Mouse (Mus musculus) MEL (cell line): ENCODE measurements around the gene Hist1h3b. TPM values are rescaled to one million over a fixed set of nuclear protein-coding genes. Genes with fewer than 3 reads are reported as not detected.

ENCODE experiments used
- DNase-seq: peaks from one replicate; pipeline ENCODE4 v3.0.0; 2011; ENCODE audit warnings: low read depth, low spot score
- H3K27ac ChIP-seq: 2 replicates; pipeline ENCODE4 v1.5.1; 2012; ENCODE audit warnings: low read depth, mild to moderate bottlenecking, control low read depth, low read length, moderate library complexity; ENCODE audit not compliant: control insufficient read depth
- H3K27me3 ChIP-seq, 2 experiments: fragments of 150-350 bp in 1 of 2; sonication (generic) in 1 of 2; 2 replicates each; pipeline ENCODE4 v1.6.1; 2012; ENCODE audit warnings: low read length in 2 of 2, mild to moderate bottlenecking in 2 of 2, improper control_type of control experiment in 1 of 2, moderate library complexity in 1 of 2; ENCODE audit not compliant: insufficient read depth in 2 of 2, control insufficient read depth in 1 of 2
- H3K36me3 ChIP-seq, 2 experiments: 2 replicates each; pipeline ENCODE4 v1.6.1; 2012 to 2014; ENCODE audit warnings: low read length in 2 of 2, improper control_type of control experiment in 1 of 2, inconsistent platforms in 1 of 2, mild to moderate bottlenecking in 1 of 2; ENCODE audit not compliant: insufficient read depth in 2 of 2, control insufficient read depth in 1 of 2
- H3K4me1 ChIP-seq, 2 experiments: fragments of 150-350 bp in 1 of 2; sonication (generic) in 1 of 2; 2 replicates each; pipeline ENCODE4 v1.6.1; 2012; ENCODE audit warnings: low read length in 2 of 2, improper control_type of control experiment in 1 of 2, mild to moderate bottlenecking in 1 of 2; ENCODE audit not compliant: insufficient read depth in 2 of 2, control insufficient read depth in 1 of 2
- H3K4me3 ChIP-seq, 2 experiments: fragments of 150-350 bp in 1 of 2; sonication (generic) in 1 of 2; 2 replicates each; pipeline ENCODE4 v1.5.1; 2012; ENCODE audit warnings: low read depth in 2 of 2, low read length in 2 of 2, mild to moderate bottlenecking in 2 of 2, moderate library complexity in 2 of 2, control low read depth in 1 of 2, improper control_type of control experiment in 1 of 2; ENCODE audit not compliant: control insufficient read depth in 1 of 2, insufficient read depth in 1 of 2
- H3K79me2 ChIP-seq: 2 replicates; pipeline ENCODE4 v1.6.1; 2012; ENCODE audit warnings: mild to moderate bottlenecking, low read length, moderate library complexity; ENCODE audit not compliant: control insufficient read depth, poor library complexity, insufficient read depth
- H3K9ac ChIP-seq: 2 replicates; pipeline ENCODE4 v1.6.1; 2012; ENCODE audit warnings: low read depth, mild to moderate bottlenecking, control low read depth, low read length, moderate library complexity; ENCODE audit not compliant: control insufficient read depth, poor library complexity, severe bottlenecking
- H3K9me3 ChIP-seq: fragments of 150-350 bp; sonication (generic); replicated peaks from 2 replicates; pipeline ENCODE4 v1.6.1; 2012; ENCODE audit warnings: mild to moderate bottlenecking, low read length, improper control_type of control experiment, moderate library complexity; ENCODE audit not compliant: insufficient read depth
- CTCF ChIP-seq, 3 experiments: IDR thresholded peaks in 2 of 3; conservative IDR thresholded peaks in 1 of 3; 2 replicates each; pipeline ENCODE4 v1.5.1; 2011 to 2012; ENCODE audit warnings: low read length in 3 of 3, low read depth in 2 of 3, mild to moderate bottlenecking in 2 of 3, improper control_type of control experiment in 1 of 3, inconsistent platforms in 1 of 3, mixed read lengths in 1 of 3, moderate library complexity in 1 of 3; ENCODE audit not compliant: control insufficient read depth in 1 of 3, insufficient read depth in 1 of 3, poor library complexity in 1 of 3, severe bottlenecking in 1 of 3
- GABPA ChIP-seq: IDR thresholded peaks from 2 replicates; pipeline ENCODE4 v1.6.1; 2012; ENCODE audit warnings: low read depth, mild to moderate bottlenecking, inconsistent platforms, low read length, improper control_type of control experiment, moderate library complexity
- GATA1 ChIP-seq: IDR thresholded peaks from 2 replicates; pipeline ENCODE4 v1.6.1; 2011; ENCODE audit warnings: low read depth, low read length, improper control_type of control experiment
- MXI1 ChIP-seq: IDR thresholded peaks from 2 replicates; pipeline ENCODE4 v1.6.1; 2011; ENCODE audit warnings: mild to moderate bottlenecking, low read depth, low read length, improper control_type of control experiment
- MYB ChIP-seq: IDR thresholded peaks from 2 replicates; pipeline ENCODE4 v1.6.1; 2011; ENCODE audit warnings: mild to moderate bottlenecking, low read depth, low read length, improper control_type of control experiment
- NRF1 ChIP-seq: IDR thresholded peaks from 2 replicates; pipeline ENCODE4 v1.6.1; 2014; ENCODE audit warnings: low read depth, mild to moderate bottlenecking, inconsistent platforms, low read length, improper control_type of control experiment, moderate library complexity; ENCODE audit not compliant: poor library complexity, insufficient read depth, severe bottlenecking
- RAD21 ChIP-seq: IDR thresholded peaks from 2 replicates; pipeline ENCODE4 v1.6.1; 2011; ENCODE audit warnings: mild to moderate bottlenecking, low read depth, low read length, improper control_type of control experiment
- TCF12 ChIP-seq: IDR thresholded peaks from 2 replicates; pipeline ENCODE4 v1.6.1; 2014; ENCODE audit warnings: low read depth, mild to moderate bottlenecking, inconsistent platforms, low read length, improper control_type of control experiment, moderate library complexity
- UBTF ChIP-seq: IDR thresholded peaks from 2 replicates; pipeline ENCODE4 v1.6.1; 2012; ENCODE audit warnings: low read depth, mild to moderate bottlenecking, inconsistent platforms, low read length, improper control_type of control experiment, moderate library complexity, borderline replicate concordance; ENCODE audit not compliant: insufficient read depth
- ZNF384 ChIP-seq: IDR thresholded peaks from 2 replicates; pipeline ENCODE4 v1.6.1; 2012; ENCODE audit warnings: low read depth, mild to moderate bottlenecking, inconsistent platforms, low read length, improper control_type of control experiment
- polyA plus RNA-seq, 2 experiments: library from polyadenylated mRNA; stranded (reverse) in 1 of 2; unstranded in 1 of 2; fragments of >175 nt in 1 of 2; fragments of >200 nt in 1 of 2; gene quantifications; 2 replicates each; pipeline versions ENCODE4 v1.2.1 to v1.2.4; 2012; ENCODE audit warnings: low replicate concordance in 2 of 2, low read depth in 1 of 2; ENCODE audit not compliant: insufficient read length in 2 of 2, insufficient read depth in 1 of 2, missing spikeins in 1 of 2
- total RNA-seq: library from RNA; depleted of rRNA; stranded (reverse); fragments of 300-350 nt; gene quantifications from 2 replicates; pipeline ENCODE4 v1.2.3, GENCODE M21; 2012; rRNA removed

The Hist1h3b gene
- total and polyA plus RNA-seq, 3 experiments = 6.6 to 1,725 TPM; not detected in 1

GRCm38 (mm10) chr13:23799405-23799804, 47.3 kb downstream of the Hist1h3b start:
- Histone ChIP-seq H3K27me3 (peaks cover 4 to 8% of the 10 kb centered on the region in 2 experiments), H3K4me3 (no peak overlapping the region), H3K9ac (no peak overlapping the region), H3K79me2 (no peaks in the 10 kb centered on the region), H3K4me1 (no peaks in the 10 kb centered on the region), H3K9me3 (no peaks in the 10 kb centered on the region), H3K36me3 (no peaks in the 10 kb centered on the region), H3K27ac (no peak overlapping the region)
- no peak for DNase-seq
- TF ChIP-seq TCF12 (no peak), MXI1 (no peak), ZNF384 (no peak), UBTF (no peak), RAD21 (no peak), GABPA (no peak), MYB (no peak), CTCF (IDR thresholded peaks at IDR 0.05 in 2 of 3, conservative IDR thresholded peaks at IDR 0.05 in 1 of 3; ENCODE audit: control insufficient read depth in 1 of 3, insufficient read depth in 1 of 3, low read depth in 2 of 3, low read length in 3 of 3, poor library complexity in 1 of 3, severe bottlenecking in 1 of 3) (no peak), GATA1 (no peak), NRF1 (no peak)

Other genes with a start within 250 kb of the Hist1h3b start
Only the 30 nearest of the 37 such genes appear.
- 115 and 134 TPM in 2 replicates for gene Hist1h1d, start 199.0 kb upstream of the Hist1h3b start, total RNA-seq
- gene Hist1h1d, start 199.0 kb upstream of the Hist1h3b start, polyA plus RNA-seq = under 1 TPM in 1 of 2 experiments, not detected in 1; 0.24 TPM
- gene Hist1h3e, start 189.9 kb upstream of the Hist1h3b start, total RNA-seq = 1,049 and 1,400 TPM in 2 replicates
- 1 to 10 TPM in 1 of 2 experiments, not detected in 1; 4.5 TPM for gene Hist1h3e, start 189.9 kb upstream of the Hist1h3b start, polyA plus RNA-seq
- gene Hist1h2ae, start 181.0 kb upstream of the Hist1h3b start, total RNA-seq = 560 and 662 TPM in 2 replicates
- gene Hist1h2ae, start 181.0 kb upstream of the Hist1h3b start, polyA plus RNA-seq = 1 to 10 TPM in 1 of 2 experiments, not detected in 1; 3.3 TPM
- gene Hist1h2bg, start 180.9 kb upstream of the Hist1h3b start, total RNA-seq = 2,580 and 3,348 TPM in 2 replicates
- gene Hist1h2bg, start 180.9 kb upstream of the Hist1h3b start, polyA plus RNA-seq = 10 to 100 TPM in 1 of 2 experiments, not detected in 1; 14.7 TPM
- 1,093 and 1,255 TPM in 2 replicates for gene Hist1h2bf, start 178.1 kb upstream of the Hist1h3b start, total RNA-seq
- 1 to 10 TPM in 1 of 2 experiments, not detected in 1; 2.2 TPM for gene Hist1h2bf, start 178.1 kb upstream of the Hist1h3b start, polyA plus RNA-seq
- 924 and 1,082 TPM in 2 replicates for gene Hist1h2ad, start 177.9 kb upstream of the Hist1h3b start, total RNA-seq
- under 1 TPM in 1 of 2 experiments, not detected in 1; 0.14 TPM for gene Hist1h2ad, start 177.9 kb upstream of the Hist1h3b start, polyA plus RNA-seq
- gene Hist1h3d, start 176.5 kb upstream of the Hist1h3b start, total RNA-seq = 150 and 212 TPM in 2 replicates
- gene Hist1h3d, start 176.5 kb upstream of the Hist1h3b start, polyA plus RNA-seq = 1 to 10 TPM in 1 of 2 experiments, not detected in 1; 1.4 TPM
- 1,889 and 1,922 TPM in 2 replicates for gene Hist1h4d, start 170.7 kb upstream of the Hist1h3b start, total RNA-seq
- gene Hist1h4d, start 170.7 kb upstream of the Hist1h3b start, polyA plus RNA-seq = 10 to 100 TPM in 1 of 2 experiments, not detected in 1; 11.7 TPM
- gene Hist1h2be, start 131.1 kb upstream of the Hist1h3b start, total RNA-seq = 237 and 340 TPM in 2 replicates
- under 1 TPM in 1 of 2 experiments, not detected in 1; 0.49 TPM for gene Hist1h2be, start 131.1 kb upstream of the Hist1h3b start, polyA plus RNA-seq
- gene Hist1h1e, start 129.7 kb upstream of the Hist1h3b start, total RNA-seq = 268 and 340 TPM in 2 replicates
- gene Hist1h1e, start 129.7 kb upstream of the Hist1h3b start, polyA plus RNA-seq = 1 to 10 TPM in 1 of 2 experiments, not detected in 1; 1.6 TPM
- gene Hist1h2ac, start 68.3 kb upstream of the Hist1h3b start, total RNA-seq = 123 and 153 TPM in 2 replicates
- gene Hist1h2ac, start 68.3 kb upstream of the Hist1h3b start, polyA plus RNA-seq = under 1 TPM in 1 of 2 experiments, not detected in 1; 0.15 TPM
- 694 and 982 TPM in 2 replicates for gene Hist1h2bc, start 68.1 kb upstream of the Hist1h3b start, total RNA-seq
- gene Hist1h2bc, start 68.1 kb upstream of the Hist1h3b start, polyA plus RNA-seq = 1 to 10 TPM in 1 of 2 experiments, not detected in 1; 3.1 TPM
- 2.7 and 6.3 TPM in 2 replicates for gene Hist1h1t, start 56.5 kb upstream of the Hist1h3b start, total RNA-seq
- gene Hist1h1t, start 56.5 kb upstream of the Hist1h3b start, polyA plus RNA-seq = not detected
- gene Hist1h4c, start 53.8 kb upstream of the Hist1h3b start, total RNA-seq = 1,967 and 2,008 TPM in 2 replicates
- 1 to 10 TPM in 1 of 2 experiments, not detected in 1; 4.1 TPM for gene Hist1h4c, start 53.8 kb upstream of the Hist1h3b start, polyA plus RNA-seq
- gene Hfe, start 41.4 kb upstream of the Hist1h3b start, total RNA-seq = not detected in 2 replicates
- not detected for gene Hfe, start 41.4 kb upstream of the Hist1h3b start, polyA plus RNA-seq
- 348 and 479 TPM in 2 replicates for gene Hist1h1c, start 13.5 kb upstream of the Hist1h3b start, total RNA-seq
- gene Hist1h1c, start 13.5 kb upstream of the Hist1h3b start, polyA plus RNA-seq = 1 to 10 TPM in 1 of 2 experiments, not detected in 1; 3.8 TPM
- 1,651 and 2,239 TPM in 2 replicates for gene Hist1h3c, start 6.7 kb upstream of the Hist1h3b start, total RNA-seq
- 1 to 10 TPM in 1 of 2 experiments, not detected in 1; 1.7 TPM for gene Hist1h3c, start 6.7 kb upstream of the Hist1h3b start, polyA plus RNA-seq
- gene Hist1h2bb, start 5.5 kb upstream of the Hist1h3b start, total RNA-seq = 2,278 and 3,150 TPM in 2 replicates
- gene Hist1h2bb, start 5.5 kb upstream of the Hist1h3b start, polyA plus RNA-seq = 1 to 10 TPM in 1 of 2 experiments, not detected in 1; 3.2 TPM
- 2,219 and 2,780 TPM in 2 replicates for gene Hist1h2ab, start 1.1 kb upstream of the Hist1h3b start, total RNA-seq
- gene Hist1h2ab, start 1.1 kb upstream of the Hist1h3b start, polyA plus RNA-seq = 1 to 10 TPM in 1 of 2 experiments, not detected in 1; 8.0 TPM
- 3,071 and 3,339 TPM in 2 replicates for gene Hist1h4b, start 4.7 kb downstream of the Hist1h3b start, total RNA-seq
- 10 to 100 TPM in 1 of 2 experiments, not detected in 1; 19.0 TPM for gene Hist1h4b, start 4.7 kb downstream of the Hist1h3b start, polyA plus RNA-seq
- gene Hist1h4a, start 9.0 kb downstream of the Hist1h3b start, total RNA-seq = 2,939 and 3,025 TPM in 2 replicates
- gene Hist1h4a, start 9.0 kb downstream of the Hist1h3b start, polyA plus RNA-seq = 1 to 10 TPM in 1 of 2 experiments, not detected in 1; 9.8 TPM
- 1,097 and 1,298 TPM in 2 replicates for gene Hist1h3a, start 10.1 kb downstream of the Hist1h3b start, total RNA-seq
- 1 to 10 TPM in 1 of 2 experiments, not detected in 1; 6.5 TPM for gene Hist1h3a, start 10.1 kb downstream of the Hist1h3b start, polyA plus RNA-seq
- gene Hist1h1a, start 11.4 kb downstream of the Hist1h3b start, total RNA-seq = 2,211 and 2,669 TPM in 2 replicates
- gene Hist1h1a, start 11.4 kb downstream of the Hist1h3b start, polyA plus RNA-seq = 1 to 10 TPM in 1 of 2 experiments, not detected in 1; 4.1 TPM
- gene Trim38, start 17.6 kb downstream of the Hist1h3b start, total RNA-seq = not detected in 2 replicates
- gene Trim38, start 17.6 kb downstream of the Hist1h3b start, polyA plus RNA-seq = not detected
- not detected in 2 replicates for gene Slc17a2, start 54.7 kb downstream of the Hist1h3b start, total RNA-seq
- gene Slc17a2, start 54.7 kb downstream of the Hist1h3b start, polyA plus RNA-seq = not detected
- gene Slc17a3, start 87.2 kb downstream of the Hist1h3b start, total RNA-seq = not detected in 2 replicates
- not detected for gene Slc17a3, start 87.2 kb downstream of the Hist1h3b start, polyA plus RNA-seq
- not detected in 2 replicates for gene Slc17a1, start 115.5 kb downstream of the Hist1h3b start, total RNA-seq
- gene Slc17a1, start 115.5 kb downstream of the Hist1h3b start, polyA plus RNA-seq = not detected
- gene Slc17a4, start 162.7 kb downstream of the Hist1h3b start, total RNA-seq = 0.20 TPM in 1 of 2 replicates, not detected in the other
- under 1 TPM in 1 of 2 experiments, not detected in 1; 0.54 TPM for gene Slc17a4, start 162.7 kb downstream of the Hist1h3b start, polyA plus RNA-seq
- gene Hist1h2ba, start 181.9 kb downstream of the Hist1h3b start, total RNA-seq = not detected in 2 replicates
- under 1 TPM in 1 of 2 experiments, not detected in 1; 0.58 TPM for gene Hist1h2ba, start 181.9 kb downstream of the Hist1h3b start, polyA plus RNA-seq
- not detected in 2 replicates for gene Hist1h2aa, start 182.2 kb downstream of the Hist1h3b start, total RNA-seq
- 1 to 10 TPM in 1 of 2 experiments, not detected in 1; 1.6 TPM for gene Hist1h2aa, start 182.2 kb downstream of the Hist1h3b start, polyA plus RNA-seq